In genomic region chr7:19991165-19991564, GRCm38 (mm10) we compare ENCODE assay signal across 1 mouse cellular context. TPM values are rescaled to one million over a fixed set of nuclear protein-coding genes. Genes with fewer than 3 reads are reported as not detected.
"Had no signal": no experiment of that assay in that cellular context is flagged by ENCODE, and none has a peak within 500 bp of the region (broad histone marks: within the 10 kb centered on the region; RNA-seq: fewer than 3 reads in every experiment).

Gene Nlrp9b (plus strand): TSS chr7:19991465.

RNA-seq across cellular contexts. Expression of gene Nlrp9b, which starts in this region (rescaled TPM):
- total RNA-seq: neutrophil, adult 5-6 weeks had no signal
